Mouse (Mus musculus) G1E (cell line): Measurements from ENCODE around the gene Zfp64. TPM values are rescaled to one million over a fixed set of nuclear protein-coding genes. Genes with fewer than 3 reads are reported as not detected.
A peak's percentile ranks its signal among the peaks of the same experiment; 100 is the strongest.

ENCODE experiments used
- ATAC-seq: 2 replicates; pipeline ENCODE4 v1.8.0; 2016; ENCODE audit warnings: mild to moderate bottlenecking; ENCODE audit not compliant: insufficient number of reproducible peaks, poor library complexity, low FRiP score, severe bottlenecking; ENCODE audit errors: extremely low read depth
- DNase-seq: peaks from one replicate; pipeline ENCODE4 v3.0.0; 2012; ENCODE audit warnings: low spot score
- H3K27me3 ChIP-seq: 2 replicates; pipeline ENCODE4 v1.6.1; 2012; ENCODE audit warnings: mild to moderate bottlenecking, low read length, inconsistent platforms; ENCODE audit not compliant: insufficient read depth
- H3K36me3 ChIP-seq: replicated peaks from 2 replicates; pipeline ENCODE3; 2012; ENCODE audit warnings: mild to moderate bottlenecking, inconsistent platforms
- H3K4me1 ChIP-seq: 2 replicates; pipeline ENCODE4 v1.6.1; 2012; ENCODE audit warnings: low read depth, low read length, inconsistent platforms, mixed read lengths; ENCODE audit not compliant: insufficient read depth
- H3K4me3 ChIP-seq: 2 replicates; pipeline ENCODE4 v1.5.1; 2012; ENCODE audit warnings: low read depth, mild to moderate bottlenecking, inconsistent platforms, low read length, moderate library complexity, mixed read lengths
- H3K9me3 ChIP-seq: replicated peaks from 2 replicates; pipeline ENCODE4 v1.6.1; 2012; ENCODE audit warnings: inconsistent platforms
- CTCF ChIP-seq: IDR thresholded peaks from 2 replicates; pipeline ENCODE4 v1.5.1; 2012; ENCODE audit warnings: low read depth, low read length, inconsistent platforms, mixed read lengths
- GATA1 ChIP-seq: IDR thresholded peaks from 2 replicates; pipeline ENCODE4 v1.6.1; 2012; ENCODE audit warnings: borderline replicate concordance, low read length, inconsistent platforms, mixed read lengths
- GATA2 ChIP-seq: IDR thresholded peaks from 2 replicates; pipeline ENCODE4 v1.6.1; 2012; ENCODE audit warnings: low read depth, low read length, inconsistent platforms, borderline replicate concordance
- POLR2AphosphoS5 ChIP-seq: IDR thresholded peaks from 2 replicates; pipeline ENCODE4 v1.6.1; 2012; ENCODE audit warnings: low read depth, low read length, inconsistent platforms; ENCODE audit not compliant: insufficient replicate concordance
- TAL1 ChIP-seq: conservative IDR thresholded peaks from 2 replicates; pipeline ENCODE4 v1.6.1; 2012; ENCODE audit warnings: low read depth, low read length, inconsistent platforms, mixed read lengths
- polyA plus RNA-seq: library from polyadenylated mRNA; stranded (reverse); fragments of >175 nt; gene quantifications from 2 replicates; pipeline ENCODE4 v1.2.3, GENCODE M21; 2012
- total RNA-seq, 2 experiments: library from RNA; stranded (forward) in 1 of 2; stranded (reverse) in 1 of 2; fragments of 200-1000 nt in 1 of 2; fragments of >200 nt in 1 of 2; fragmentation: Nextera tagmentation in 1 of 2; gene quantifications; 2 replicates each; pipeline ENCODE4 v1.2.3; 2014 to 2017

Gene Zfp64
- total and polyA plus RNA-seq, 3 experiments = 37.4 to 98.5 (median 65.2) TPM

GRCm38 (mm10) chr2:168936896-168937295, 18.5 kb downstream of the Zfp64 start:
- H3K4me1 ChIP-seq = no peaks in the 10 kb centered on the region
- ATAC-seq = no peak
- DNase-seq = no peak
- H3K9me3 ChIP-seq = no peaks in the 10 kb centered on the region
- H3K36me3 ChIP-seq = peaks cover 91% of the 10 kb centered on the region
- no peak for TF ChIP-seq GATA1
- no peak for TF ChIP-seq CTCF
- no peak for TF ChIP-seq TAL1
- no peak for TF ChIP-seq POLR2AphosphoS5
- no peak for TF ChIP-seq GATA2
- no peaks in the 10 kb centered on the region for H3K27me3 ChIP-seq
- no peak overlapping the region for H3K4me3 ChIP-seq

DNA sequence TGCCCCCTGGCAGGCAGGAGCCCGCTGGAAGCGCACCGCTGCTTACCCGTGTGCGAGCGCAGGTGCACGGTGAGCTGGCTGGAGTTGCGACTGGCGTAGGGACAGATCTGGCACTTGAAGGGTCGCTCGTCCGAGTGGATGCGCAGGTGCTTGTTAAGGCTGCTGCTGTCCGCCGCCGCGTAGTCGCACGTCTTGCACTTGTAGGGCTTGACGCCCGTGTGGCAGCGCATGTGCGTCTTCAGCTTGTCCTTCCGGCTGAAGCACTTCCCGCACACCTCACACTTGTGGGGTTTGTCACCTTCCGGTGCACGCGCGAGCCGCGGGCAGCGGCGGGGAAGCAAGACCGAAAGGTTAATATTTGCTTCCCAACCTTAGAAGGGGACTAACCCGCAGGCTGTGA, 20.2 kb downstream of the Zfp64 start:
- Histone ChIP-seq H3K4me3 (peak overlapping the region; percentile 11; the same call in 1 of the 2 replicates), H3K36me3 (peaks cover 96% of the 10 kb centered on the region), H3K9me3 (no peaks in the 10 kb centered on the region), H3K27me3 (no peaks in the 10 kb centered on the region), H3K4me1 (no peaks in the 10 kb centered on the region)
- TF ChIP-seq TAL1 (no peak), POLR2AphosphoS5 (no peak), CTCF (no peak)
- no peak for DNase-seq
- ATAC-seq = no peak

DNA sequence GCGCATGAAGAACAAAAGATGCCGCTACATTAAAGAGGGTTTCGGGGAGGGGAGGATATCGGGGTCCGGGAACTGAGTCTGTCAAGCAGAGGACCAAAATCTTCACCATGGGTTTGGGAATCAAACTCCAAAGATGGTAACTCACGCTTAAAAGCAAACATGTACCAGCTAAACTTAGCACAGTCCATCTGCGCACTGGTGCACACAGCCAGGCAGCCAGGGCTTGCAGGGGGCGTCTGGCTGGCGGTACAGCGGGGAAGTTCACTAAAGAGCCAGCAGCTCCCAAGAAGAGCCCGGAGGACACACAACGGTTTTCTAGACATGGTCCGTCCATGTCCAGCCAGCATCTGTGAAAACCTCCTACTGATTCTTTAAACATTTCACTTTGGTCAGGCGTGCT, 23.7 kb downstream of the Zfp64 start:
- no peak for DNase-seq
- TF ChIP-seq TAL1 = no peak
- TF ChIP-seq POLR2AphosphoS5 = no peak
- no peak for TF ChIP-seq GATA1
- no peak for TF ChIP-seq CTCF
- no peak for TF ChIP-seq GATA2
- Histone ChIP-seq H3K36me3 (peaks cover 96% of the 10 kb centered on the region), H3K9me3 (peaks cover 3% of the 10 kb centered on the region; the same call in 1 of the 2 replicates), H3K27me3 (no peaks in the 10 kb centered on the region), H3K4me1 (no peaks in the 10 kb centered on the region), H3K4me3 (no peak overlapping the region)
- no peak for ATAC-seq

DNA sequence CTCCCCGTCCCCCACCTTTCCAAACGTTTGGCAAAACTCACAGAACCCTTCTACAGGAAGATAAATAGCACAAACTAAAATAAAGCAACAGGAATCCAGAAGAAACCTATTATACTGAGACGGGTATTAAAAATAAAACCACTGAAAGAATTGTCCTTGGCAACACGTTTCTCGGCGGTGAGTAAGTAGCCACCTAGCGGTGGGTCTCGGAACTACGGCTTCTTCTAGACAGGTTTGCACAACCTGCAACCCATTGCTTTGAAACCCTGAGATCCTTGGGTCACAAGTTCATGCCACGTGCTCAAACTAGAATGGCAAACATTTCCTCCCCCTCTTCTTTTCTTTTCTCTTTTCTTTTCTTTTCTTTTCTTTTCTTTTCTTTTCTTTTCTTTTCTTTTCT, 25.7 kb downstream of the Zfp64 start:
- DNase-seq (peak; percentile 49), ATAC-seq (no peak)
- H3K27me3 ChIP-seq = no peaks in the 10 kb centered on the region; the same call in 1 of the 2 replicates
- TF ChIP-seq GATA2 (no peak), TAL1 (no peak), POLR2AphosphoS5 (no peak), CTCF (peak; percentile 67), GATA1 (no peak)
- no peak overlapping the region for H3K4me3 ChIP-seq
- H3K36me3 ChIP-seq = peaks cover 96% of the 10 kb centered on the region
- peaks cover 13% of the 10 kb centered on the region for H3K9me3 ChIP-seq
- H3K4me1 ChIP-seq = no peaks in the 10 kb centered on the region

DNA sequence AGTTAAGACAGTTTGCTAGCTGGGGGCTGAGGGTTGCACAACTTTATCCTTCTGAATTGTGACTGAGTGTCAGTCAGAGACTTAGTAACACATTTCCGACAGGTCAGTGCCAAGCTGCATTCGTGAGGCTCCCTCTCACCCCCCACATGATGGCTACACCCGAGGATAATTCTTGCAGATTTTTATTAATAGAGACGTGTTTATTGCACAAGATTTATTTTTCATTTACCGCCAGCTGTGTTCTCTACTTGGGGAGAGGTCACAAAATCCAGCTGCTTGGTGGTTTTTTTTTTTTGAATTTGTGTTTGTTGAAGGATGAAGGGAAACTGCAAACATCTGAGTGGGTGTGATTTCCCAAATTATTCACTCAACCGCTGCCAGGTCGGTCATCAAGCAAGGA, 28.0 kb downstream of the Zfp64 start:
- H3K27me3 ChIP-seq = no peaks in the 10 kb centered on the region; the same call in 1 of the 2 replicates
- H3K36me3 ChIP-seq = peaks cover 96% of the 10 kb centered on the region
- no peak for TF ChIP-seq TAL1
- TF ChIP-seq GATA1 = no peak
- TF ChIP-seq POLR2AphosphoS5 = no peak
- no peak for TF ChIP-seq CTCF
- TF ChIP-seq GATA2 = no peak
- H3K4me3 ChIP-seq = no peak overlapping the region
- no peaks in the 10 kb centered on the region for H3K4me1 ChIP-seq
- ATAC-seq = no peak
- no peak for DNase-seq
- H3K9me3 ChIP-seq = peaks cover 13% of the 10 kb centered on the region

- H3K36me3 ChIP-seq = peaks cover 90% of the 10 kb centered on the region
- no peaks in the 10 kb centered on the region for H3K4me1 ChIP-seq
- peaks cover 13% of the 10 kb centered on the region for H3K9me3 ChIP-seq
- H3K27me3 ChIP-seq = no peaks in the 10 kb centered on the region; the same call in 1 of the 2 replicates
- ATAC-seq = no peak
- H3K4me3 ChIP-seq = no peak overlapping the region; the same call in 1 of the 2 replicates
- no peak for DNase-seq
- TF ChIP-seq CTCF (no peak), TAL1 (no peak), POLR2AphosphoS5 (no peak)
Measured at GRCm38 (mm10) chr2:168926257-168926810, 29.1 kb downstream of the Zfp64 start.
